Mouse (Mus musculus) heart, adult 11 months (tissue): ENCODE data around the gene Ptgir.

ENCODE experiments used
- DNase-seq: peaks from one replicate; pipeline ENCODE4 v3.0.0; 2022

The Ptgir gene

GRCm38 (mm10) chr7:16918014-16918413, 11.7 kb downstream of the Ptgir start:
- peak; percentile 95 for DNase-seq

GRCm38 (mm10) chr7:16918670-16919069, 12.4 kb downstream of the Ptgir start:
- DNase-seq, result no peak

GRCm38 (mm10) chr7:16919395-16920149, 13.3 kb downstream of the Ptgir start:
- DNase-seq, result peak; percentile 93

- DNase-seq, result no peak
Observed at GRCm38 (mm10) chr7:16920150-16920579, 13.9 kb downstream of the Ptgir start.

- peak; percentile 94 for DNase-seq
Observed at GRCm38 (mm10) chr7:16920818-16921791, 14.8 kb downstream of the Ptgir start.

GRCm38 (mm10) chr7:16921881-16922335, 15.6 kb downstream of the Ptgir start:
- DNase-seq, result peak; percentile 94

- peak; percentile 96 for DNase-seq
Observed at GRCm38 (mm10) chr7:16922360-16922973, 16.2 kb downstream of the Ptgir start.

GRCm38 (mm10) chr7:16923283-16924036, 17.2 kb downstream of the Ptgir start:
- DNase-seq, result peak; percentile 97

- DNase-seq, result peak; percentile 100
Observed at GRCm38 (mm10) chr7:16924037-16924834, 17.9 kb downstream of the Ptgir start, which contains the start of gene Calm3. TSS of gene Calm3 (minus strand) at chr7:16924114.

- no peak for DNase-seq
Observed at GRCm38 (mm10) chr7:16928341-16928740, 22.1 kb downstream of the Ptgir start.

GRCm38 (mm10) chr7:16930850-16931249, 24.6 kb downstream of the Ptgir start:
- DNase-seq, result peak; percentile 93

- DNase-seq, result peak; percentile 97
Observed at GRCm38 (mm10) chr7:16931968-16932627, 25.8 kb downstream of the Ptgir start.

- peak; percentile 83 for DNase-seq
Observed at GRCm38 (mm10) chr7:16932704-16933577, 26.7 kb downstream of the Ptgir start.

- DNase-seq, result no peak
Observed at GRCm38 (mm10) chr7:16937312-16937711, 31.0 kb downstream of the Ptgir start.

- DNase-seq, result no peak
Observed at GRCm38 (mm10) chr7:16938117-16938791, 32.0 kb downstream of the Ptgir start.

- peak; percentile 94 for DNase-seq
Observed at GRCm38 (mm10) chr7:16940292-16940691, 34.0 kb downstream of the Ptgir start.

- DNase-seq, result no peak
Observed at GRCm38 (mm10) chr7:16942861-16943260, 36.6 kb downstream of the Ptgir start.

- DNase-seq, result peak; percentile 99
Observed at GRCm38 (mm10) chr7:16944061-16944807, 37.9 kb downstream of the Ptgir start, which contains the start of gene Pnmal2. TSS of gene Pnmal2 (plus strand) at chr7:16944682.
